Mouse (Mus musculus): Measurements from ENCODE around the gene Hps4.
"Not testable (repeated sequence)": the region's sequence is repeated elsewhere in the genome, so short reads cannot be mapped to it uniquely, and the experiment has no call there.

Gene Hps4

GRCm38 (mm10) chr5:112342463-112343204 is at the start of gene Hps4, which contains the start of gene Srrd:
Hps4 (plus strand) TSS chr5:112343083.
Srrd (minus strand) TSS chr5:112343040.
- peak; percentile 92 for DNase-seq

- no peak for DNase-seq
Measured at GRCm38 (mm10) chr5:112293800-112294199, 49.1 kb upstream of the Hps4 start.

- no peak for DNase-seq
Measured at GRCm38 (mm10) chr5:112294696-112295095, 48.2 kb upstream of the Hps4 start.

- DNase-seq, result no peak
Measured at GRCm38 (mm10) chr5:112295162-112295561, 47.7 kb upstream of the Hps4 start.

- no peak for DNase-seq
Measured at GRCm38 (mm10) chr5:112295564-112295963, 47.3 kb upstream of the Hps4 start.

- no peak for DNase-seq
Measured at GRCm38 (mm10) chr5:112296404-112297181, 46.3 kb upstream of the Hps4 start.

GRCm38 (mm10) chr5:112297257-112297656 is 45.6 kb upstream of the Hps4 start:
- no peak for DNase-seq

GRCm38 (mm10) chr5:112298226-112298988 is 44.5 kb upstream of the Hps4 start:
- no peak for DNase-seq

- DNase-seq, result no peak
Measured at GRCm38 (mm10) chr5:112299399-112299798, 43.5 kb upstream of the Hps4 start.

GRCm38 (mm10) chr5:112300112-112300511 is 42.8 kb upstream of the Hps4 start:
- no peak for DNase-seq

- DNase-seq, result peak; percentile 38
Measured at GRCm38 (mm10) chr5:112300721-112301308, 42.1 kb upstream of the Hps4 start.

GRCm38 (mm10) chr5:112301694-112302093 is 41.2 kb upstream of the Hps4 start:
- no peak for DNase-seq

- no peak for DNase-seq
Measured at GRCm38 (mm10) chr5:112302310-112302709, 40.6 kb upstream of the Hps4 start.

- DNase-seq, result no peak
Measured at GRCm38 (mm10) chr5:112305842-112306241, 37.0 kb upstream of the Hps4 start.

GRCm38 (mm10) chr5:112313222-112313885 is 29.5 kb upstream of the Hps4 start:
- DNase-seq, result no peak

GRCm38 (mm10) chr5:112316468-112316867 is 26.4 kb upstream of the Hps4 start:
- no peak for DNase-seq

- no peak for DNase-seq
Measured at GRCm38 (mm10) chr5:112317328-112317727, 25.6 kb upstream of the Hps4 start.

GRCm38 (mm10) chr5:112319343-112319742 is 23.5 kb upstream of the Hps4 start:
- DNase-seq, result not testable (repeated sequence)

- DNase-seq, result no peak
Measured at GRCm38 (mm10) chr5:112320379-112320778, 22.5 kb upstream of the Hps4 start.

GRCm38 (mm10) chr5:112320936-112321335 is 21.9 kb upstream of the Hps4 start:
- DNase-seq, result peak; percentile 87

- DNase-seq, result no peak
Measured at GRCm38 (mm10) chr5:112321376-112321775, 21.5 kb upstream of the Hps4 start.

GRCm38 (mm10) chr5:112323246-112323645 is 19.6 kb upstream of the Hps4 start:
- DNase-seq, result no peak

All from right cerebral cortex, adult 18-20 months (tissue).